Mouse (Mus musculus) MEL (cell line): ENCODE data around the gene Gdf5.

Experiments used
- CHD2 ChIP-seq: IDR thresholded peaks from 2 replicates; pipeline ENCODE4 v1.6.1; 2011; ENCODE audit warnings: low read length, improper control_type of control experiment
- CTCF ChIP-seq, 3 experiments: IDR thresholded peaks in 2 of 3; conservative IDR thresholded peaks in 1 of 3; 2 replicates each; pipeline ENCODE4 v1.5.1; 2011 to 2012; ENCODE audit warnings: low read length in 3 of 3, low read depth in 2 of 3, mild to moderate bottlenecking in 2 of 3, improper control_type of control experiment in 1 of 3, inconsistent platforms in 1 of 3, mixed read lengths in 1 of 3, moderate library complexity in 1 of 3; ENCODE audit not compliant: control insufficient read depth in 1 of 3, insufficient read depth in 1 of 3, poor library complexity in 1 of 3, severe bottlenecking in 1 of 3
- JUND ChIP-seq: IDR thresholded peaks from 2 replicates; pipeline ENCODE4 v1.6.1; 2011; ENCODE audit warnings: low read depth, mild to moderate bottlenecking, improper control_type of control experiment, low read length
- KAT2A ChIP-seq: conservative IDR thresholded peaks from 2 replicates; pipeline ENCODE4 v1.6.1; 2012; ENCODE audit warnings: low read depth, low read length, improper control_type of control experiment, inconsistent platforms
- MAX ChIP-seq: IDR thresholded peaks from 2 replicates; pipeline ENCODE4 v1.6.1; 2011; ENCODE audit warnings: low read length, improper control_type of control experiment
- MYC ChIP-seq: IDR thresholded peaks from 2 replicates; pipeline ENCODE4 v1.6.1; 2011; ENCODE audit warnings: low read depth, mild to moderate bottlenecking, low read length, improper control_type of control experiment, moderate library complexity
- RCOR1 ChIP-seq: IDR thresholded peaks from 2 replicates; pipeline ENCODE4 v1.6.1; 2012; ENCODE audit warnings: low read depth, mild to moderate bottlenecking, inconsistent platforms, low read length, improper control_type of control experiment
- TCF12 ChIP-seq: IDR thresholded peaks from 2 replicates; pipeline ENCODE4 v1.6.1; 2014; ENCODE audit warnings: low read depth, mild to moderate bottlenecking, inconsistent platforms, low read length, improper control_type of control experiment, moderate library complexity
- USF1 ChIP-seq: IDR thresholded peaks from 2 replicates; pipeline ENCODE4 v1.6.1; 2014; ENCODE audit warnings: low read depth, mild to moderate bottlenecking, inconsistent platforms, low read length, improper control_type of control experiment, moderate library complexity
- ZMIZ1 ChIP-seq: IDR thresholded peaks from 2 replicates; pipeline ENCODE4 v1.6.1; 2012; ENCODE audit warnings: low read depth, mild to moderate bottlenecking, inconsistent platforms, low read length, improper control_type of control experiment, moderate library complexity

DNA sequence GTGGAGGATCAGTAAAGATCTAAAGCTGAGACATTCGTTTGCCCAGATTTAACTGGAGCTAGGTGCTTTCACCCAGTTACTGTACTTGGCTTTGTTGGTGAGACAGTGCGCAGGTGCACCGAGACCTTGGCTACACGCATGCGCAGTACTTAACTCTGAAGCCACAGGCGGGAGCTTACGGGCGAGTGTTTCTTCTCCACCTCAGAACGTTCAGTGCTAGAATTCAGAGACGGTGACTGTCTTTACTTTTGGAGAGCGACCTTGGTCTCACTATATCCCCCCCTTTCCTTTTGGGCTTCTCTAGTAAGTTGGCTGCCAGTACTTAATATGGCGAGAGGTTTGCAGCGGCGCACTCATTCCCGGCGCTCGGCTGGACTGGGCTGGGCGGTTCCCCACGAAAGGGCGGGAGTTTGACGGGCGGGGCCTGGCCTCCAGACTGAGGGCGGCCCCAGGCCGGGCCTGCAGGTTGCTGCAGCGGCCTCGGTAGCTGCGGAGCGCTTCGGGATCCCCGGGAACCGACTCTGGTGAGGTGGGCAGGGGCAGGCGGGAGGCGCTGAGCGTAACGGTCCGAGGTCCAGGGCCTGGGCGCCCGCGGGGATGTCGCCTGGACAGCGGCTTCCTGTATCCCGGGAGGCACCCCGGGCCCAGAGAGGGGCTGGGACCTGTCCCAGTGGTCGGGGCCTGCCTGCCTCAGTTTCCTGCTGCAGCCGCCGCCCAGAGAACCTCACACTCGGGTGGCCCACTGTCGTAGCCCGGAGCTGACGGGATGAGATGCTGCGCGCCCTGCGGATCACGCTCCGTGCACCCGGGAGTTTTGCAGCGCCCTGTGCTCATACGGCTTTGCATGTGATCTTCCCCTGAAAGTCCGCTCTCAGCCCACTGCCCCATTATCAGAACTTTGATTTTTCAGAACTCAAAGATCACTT, 11.2 kb upstream of the Gdf5 start, which contains the start of gene Cep250:
- TF ChIP-seq JUND (no peak), CTCF (IDR thresholded peaks at IDR 0.05 in 2 of 3, conservative IDR thresholded peaks at IDR 0.05 in 1 of 3; ENCODE audit: control insufficient read depth in 1 of 3, insufficient read depth in 1 of 3, low read depth in 2 of 3, low read length in 3 of 3, poor library complexity in 1 of 3, severe bottlenecking in 1 of 3) (no peak), MAX (peak; percentile 48), KAT2A (no peak; the same call in 1 of the 2 replicates), RCOR1 (no peak), CHD2 (no peak), TCF12 (peak; percentile 32; the same call in 1 of the 2 replicates), MYC (no peak), USF1 (no peak), ZMIZ1 (peak; percentile 56; the same call in 1 of the 2 replicates)
